Mouse (Mus musculus): ENCODE results near the gene Rgmb.

The Rgmb gene

DNA sequence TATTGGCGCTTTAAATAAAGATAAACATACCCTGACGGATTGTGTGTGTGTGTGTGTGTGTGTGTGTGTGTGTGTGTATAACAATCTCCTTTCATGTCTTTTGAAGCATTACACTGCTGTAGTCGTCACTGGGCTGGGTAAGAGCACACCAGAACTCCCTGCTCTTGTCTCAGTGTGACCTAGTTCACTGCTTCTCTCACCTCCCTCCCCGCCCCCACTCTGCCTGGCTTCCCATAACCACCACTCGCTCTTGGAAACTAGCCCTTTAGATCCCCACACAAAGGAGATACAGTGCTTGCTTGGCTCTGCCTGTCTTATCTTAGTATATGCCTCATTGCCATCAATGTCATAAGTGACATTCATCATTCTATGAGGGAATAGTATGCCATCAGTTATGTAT is 54.5 kb downstream of the Rgmb start:
- DNase-seq (ENCODE audit: extremely low read depth, low read depth) = no peak

- DNase-seq (ENCODE audit: extremely low read depth, low read depth) = no peak
These were observed 56.1 kb downstream of the Rgmb start for GRCm38 (mm10) chr17:15774565-15775215.

- no peak for DNase-seq (ENCODE audit: extremely low read depth, low read depth)
These were observed 56.9 kb downstream of the Rgmb start for GRCm38 (mm10) chr17:15773956-15774355.

GRCm38 (mm10) chr17:15769081-15769724 is 61.6 kb downstream of the Rgmb start:
- DNase-seq (ENCODE audit: extremely low read depth, low read depth) = no peak

- peak; percentile 17 for DNase-seq (ENCODE audit: extremely low read depth, low read depth)
These were observed 69.6 kb downstream of the Rgmb start for GRCm38 (mm10) chr17:15761191-15761590.
